Mouse (Mus musculus) lung, adult 2 months (tissue): Measurements from ENCODE around the gene Defb45.

Experiments
- CTCF ChIP-seq: fragments of 200-500 bp; IDR thresholded peaks from 2 replicates; pipeline ENCODE4 v1.5.1; 2011; ENCODE audit warnings: mild to moderate bottlenecking, low read length, control low read depth; ENCODE audit not compliant: insufficient read depth
- POLR2A ChIP-seq: fragments of 200-500 bp; IDR thresholded peaks from 2 replicates; pipeline ENCODE4 v1.6.1; 2011; ENCODE audit warnings: low read depth, mild to moderate bottlenecking, control low read depth, low read length, borderline replicate concordance; ENCODE audit errors: extremely low read depth

DNA sequence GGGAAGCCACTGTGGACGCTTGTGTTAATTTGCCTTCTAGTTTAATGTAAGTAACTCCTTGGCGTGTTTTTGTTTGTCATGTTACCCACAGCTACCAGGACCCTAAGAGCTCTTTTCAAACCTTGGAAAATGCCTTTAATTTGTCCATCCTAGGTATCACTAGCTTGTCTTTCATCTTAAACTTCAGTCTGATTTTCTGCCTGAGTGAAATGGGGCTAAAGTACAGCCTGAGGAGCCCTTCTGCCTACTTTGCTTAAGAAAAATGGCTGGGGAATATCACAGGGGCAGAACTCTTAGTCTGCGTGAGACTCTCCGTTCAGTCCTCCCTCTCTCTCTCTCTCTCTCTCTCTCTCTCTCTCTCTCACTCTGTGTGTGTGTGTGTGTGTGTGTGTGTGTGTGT, 29.3 kb downstream of the Defb45 start:
- TF ChIP-seq POLR2A (no peak), CTCF (no peak)
